Mouse (Mus musculus) MN1 (cell line): Measurements from ENCODE around the gene Lrch1.

ENCODE experiments used
- DNase-seq: peaks from one replicate; pipeline ENCODE4 v3.0.0-alpha.2; 2016; ENCODE audit warnings: low spot score

Lrch1 gene

GRCm38 (mm10) chr14:74946751-74947375, 813 bp downstream of the Lrch1 start:
- no peak for DNase-seq

- no peak for DNase-seq
These were observed 1.3 kb downstream of the Lrch1 start for GRCm38 (mm10) chr14:74946321-74946750.

- no peak for DNase-seq
These were observed 2.1 kb downstream of the Lrch1 start for GRCm38 (mm10) chr14:74945266-74946215.

- no peak for DNase-seq
These were observed 3.4 kb downstream of the Lrch1 start for GRCm38 (mm10) chr14:74944128-74944755.

GRCm38 (mm10) chr14:74943581-74944117, 4.0 kb downstream of the Lrch1 start:
- DNase-seq: no peak

- no peak for DNase-seq
These were observed 4.7 kb downstream of the Lrch1 start for GRCm38 (mm10) chr14:74943024-74943423.

GRCm38 (mm10) chr14:74941591-74941990, 6.1 kb downstream of the Lrch1 start:
- DNase-seq: no peak

- DNase-seq: no peak
These were observed 6.9 kb downstream of the Lrch1 start for GRCm38 (mm10) chr14:74940741-74941140.

GRCm38 (mm10) chr14:74939355-74939754, 8.3 kb downstream of the Lrch1 start:
- no peak for DNase-seq

GRCm38 (mm10) chr14:74938896-74939295, 8.8 kb downstream of the Lrch1 start:
- no peak for DNase-seq

- no peak for DNase-seq
These were observed 11.0 kb downstream of the Lrch1 start for GRCm38 (mm10) chr14:74936557-74937261.

- no peak for DNase-seq
These were observed 12.6 kb downstream of the Lrch1 start for GRCm38 (mm10) chr14:74935111-74935510.

- DNase-seq: no peak
These were observed 13.5 kb downstream of the Lrch1 start for GRCm38 (mm10) chr14:74933960-74934710.

GRCm38 (mm10) chr14:74929739-74930138, 17.9 kb downstream of the Lrch1 start:
- no peak for DNase-seq

- DNase-seq: no peak
These were observed 18.8 kb downstream of the Lrch1 start for GRCm38 (mm10) chr14:74928809-74929432.

GRCm38 (mm10) chr14:74926899-74927571, 20.6 kb downstream of the Lrch1 start:
- DNase-seq: no peak

GRCm38 (mm10) chr14:74925951-74926517, 21.6 kb downstream of the Lrch1 start:
- DNase-seq: no peak

- no peak for DNase-seq
These were observed 23.2 kb downstream of the Lrch1 start for GRCm38 (mm10) chr14:74924521-74924920.

GRCm38 (mm10) chr14:74924031-74924430, 23.6 kb downstream of the Lrch1 start:
- no peak for DNase-seq
